Mouse (Mus musculus): ENCODE data around the gene Sub1.
A peak's percentile ranks its signal among the peaks of the same experiment; 100 is the strongest.

Sub1 gene

GRCm38 (mm10) chr15:12010602-12011044 is 13.8 kb upstream of the Sub1 start:
- peak in 1 of 2 experiments; percentile 8 for DNase-seq (ENCODE audit: low spot score in 2 of 2)

GRCm38 (mm10) chr15:12009712-12010601 is 13.2 kb upstream of the Sub1 start:
- peak in 1 of 2 experiments; percentile 16 for DNase-seq (ENCODE audit: low spot score in 2 of 2)

GRCm38 (mm10) chr15:12008894-12009293 is 12.1 kb upstream of the Sub1 start:
- DNase-seq (ENCODE audit: low spot score in 2 of 2): no peak

- DNase-seq (ENCODE audit: low spot score in 2 of 2): no peak
Observed at GRCm38 (mm10) chr15:12007971-12008800, 11.4 kb upstream of the Sub1 start.

DNA sequence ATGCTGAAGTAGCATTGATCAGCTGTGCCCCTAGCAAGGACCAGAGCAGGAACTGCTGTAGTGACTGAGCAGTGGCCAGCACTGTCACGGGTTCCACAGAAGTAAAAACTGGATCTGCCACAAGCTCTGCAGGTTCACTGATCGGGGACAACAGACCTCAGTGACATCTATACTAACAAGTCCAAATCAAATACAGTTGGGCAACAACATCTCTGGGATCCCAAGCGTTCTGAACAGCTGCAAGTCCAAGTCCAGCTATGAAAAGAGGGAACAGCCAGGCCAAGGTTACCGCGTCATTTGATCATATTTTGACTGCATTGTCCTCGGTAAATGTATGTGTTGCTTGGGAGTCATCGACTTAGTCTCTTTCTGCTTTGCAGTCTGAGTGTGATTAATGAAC is 10.6 kb upstream of the Sub1 start:
- no peak for DNase-seq (ENCODE audit: low spot score in 2 of 2)

DNA sequence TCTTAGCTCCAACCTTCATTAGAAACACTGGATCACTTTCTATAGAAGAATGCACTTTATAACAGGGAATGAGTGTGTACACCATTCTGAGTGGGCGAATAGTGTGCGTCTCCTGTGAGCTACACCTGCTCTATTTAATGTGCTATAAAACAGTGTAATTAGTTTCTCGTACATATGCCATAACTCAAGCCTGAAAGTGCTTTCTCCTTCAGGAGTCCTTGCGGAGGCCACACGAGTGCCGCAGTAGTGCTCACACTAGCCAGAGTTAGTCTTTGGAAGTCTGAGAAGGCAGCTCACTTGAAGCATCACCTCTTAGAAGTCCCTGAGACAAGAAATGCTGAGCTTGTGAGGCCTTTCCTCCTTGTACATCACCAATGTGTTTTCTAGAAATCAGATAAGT is 9.4 kb upstream of the Sub1 start:
- no peak for DNase-seq (ENCODE audit: low spot score in 2 of 2)

DNA sequence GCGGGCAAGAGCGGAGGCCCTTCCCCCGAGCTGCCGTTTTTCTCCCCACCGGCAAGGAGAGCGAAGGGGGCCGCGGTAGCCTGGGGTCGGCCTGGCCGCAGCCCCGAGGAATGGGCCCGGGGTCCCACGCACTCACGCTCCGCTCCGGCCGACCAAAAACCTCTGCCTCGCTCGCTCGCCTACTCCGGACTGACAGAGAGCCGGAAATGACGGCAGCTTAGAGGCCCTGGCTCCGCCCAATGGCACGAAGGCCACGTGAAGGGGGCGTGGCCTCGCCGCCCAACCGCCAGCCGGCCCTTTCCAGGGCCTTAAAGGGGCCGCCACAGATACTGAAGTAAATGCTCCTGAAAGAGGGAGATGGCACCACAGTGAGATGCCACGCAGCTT is 975 bp downstream of the Sub1 start:
- DNase-seq (ENCODE audit: low spot score in 2 of 2): peak; percentile 91 to 92

DNA sequence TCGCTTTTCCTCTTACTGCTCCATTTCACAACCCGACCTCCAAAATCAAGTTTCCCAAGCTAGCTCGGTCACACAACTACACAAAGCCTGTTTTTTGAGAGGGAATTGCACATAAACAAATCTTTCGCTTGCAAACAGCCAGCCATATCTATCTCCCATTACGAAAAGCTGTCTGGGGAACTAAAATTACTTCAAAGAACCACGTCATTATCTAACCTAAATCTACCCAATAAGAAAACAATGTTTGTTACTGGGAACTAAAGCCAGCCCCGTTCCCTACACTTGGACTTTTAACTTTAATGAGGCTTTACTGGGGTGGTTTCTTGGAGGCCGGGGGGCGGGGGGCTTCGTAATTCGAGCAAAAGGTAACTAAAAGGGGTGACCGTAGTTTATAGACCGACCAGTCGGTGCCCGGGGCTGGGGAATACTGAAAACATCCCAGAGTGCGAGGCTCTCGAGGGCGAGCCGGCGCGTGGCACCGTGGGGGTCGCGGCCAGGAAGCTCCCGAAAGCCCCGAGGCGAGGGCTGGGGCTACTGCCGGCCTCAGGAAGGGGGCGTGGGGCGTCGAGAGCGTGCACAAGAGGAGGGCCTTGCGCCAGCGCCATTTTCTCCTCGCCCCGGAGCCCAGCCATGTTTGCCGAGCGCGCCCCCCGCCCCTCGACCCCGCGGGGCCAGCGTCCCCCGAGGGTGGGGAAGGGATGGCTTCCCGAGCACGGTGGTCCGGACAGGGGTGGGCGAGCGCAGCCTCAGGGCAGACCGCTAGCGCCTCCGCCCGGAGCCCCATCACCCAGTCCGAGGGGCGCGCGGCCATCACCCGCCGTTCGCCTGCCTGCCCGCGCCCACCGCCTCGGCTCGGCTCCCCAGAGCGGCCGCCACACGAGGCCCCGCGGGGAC is 1.6 kb downstream of the Sub1 start:
- peak; percentile 17 to 59 for DNase-seq (ENCODE audit: low spot score in 2 of 2)

DNA sequence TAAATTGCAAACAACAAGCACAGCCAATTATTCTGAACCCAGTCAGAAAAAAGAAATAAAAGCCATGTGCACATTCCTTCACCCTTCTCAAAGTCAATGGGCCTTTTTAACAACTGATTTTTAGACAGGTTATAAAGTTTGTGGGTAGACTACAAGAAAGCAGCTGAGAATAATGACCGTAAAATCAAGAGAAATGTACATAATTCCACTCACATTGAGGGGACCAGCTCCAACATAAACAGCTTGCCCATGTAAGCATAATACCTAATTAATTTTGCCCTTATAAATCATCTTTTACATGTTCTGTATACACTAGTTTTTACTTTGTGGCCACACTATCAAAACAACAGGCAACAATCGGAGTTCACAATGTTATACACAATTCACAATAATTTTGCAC is 2.8 kb downstream of the Sub1 start:
- DNase-seq (ENCODE audit: low spot score in 2 of 2): no peak

DNA sequence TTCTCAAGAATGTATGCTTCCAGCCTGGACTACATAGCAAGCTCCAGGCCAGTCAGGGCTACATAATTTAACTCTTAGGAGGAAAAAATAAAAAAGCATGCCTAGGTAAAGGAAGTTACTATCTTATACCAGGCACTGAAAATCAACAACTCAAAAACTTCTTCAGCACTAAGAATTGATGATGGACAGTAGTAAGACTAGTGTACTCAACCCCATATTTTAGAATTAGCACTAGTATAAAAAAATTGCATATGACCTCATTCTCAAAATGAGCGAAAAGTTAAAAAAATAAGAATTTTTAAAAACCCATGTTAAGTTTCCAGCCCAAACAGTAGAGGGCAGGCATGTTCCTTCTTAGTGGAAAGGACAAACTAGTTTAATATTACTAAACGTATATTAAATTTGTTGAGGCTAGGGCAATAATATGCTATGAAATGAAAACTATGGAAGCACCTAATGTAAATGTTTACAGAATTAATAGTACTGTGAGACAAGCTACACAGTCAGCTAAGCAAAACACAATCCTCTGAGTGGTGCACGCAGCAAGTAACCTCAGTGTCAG is 5.2 kb downstream of the Sub1 start:
- no peak for DNase-seq (ENCODE audit: low spot score in 2 of 2)

DNA sequence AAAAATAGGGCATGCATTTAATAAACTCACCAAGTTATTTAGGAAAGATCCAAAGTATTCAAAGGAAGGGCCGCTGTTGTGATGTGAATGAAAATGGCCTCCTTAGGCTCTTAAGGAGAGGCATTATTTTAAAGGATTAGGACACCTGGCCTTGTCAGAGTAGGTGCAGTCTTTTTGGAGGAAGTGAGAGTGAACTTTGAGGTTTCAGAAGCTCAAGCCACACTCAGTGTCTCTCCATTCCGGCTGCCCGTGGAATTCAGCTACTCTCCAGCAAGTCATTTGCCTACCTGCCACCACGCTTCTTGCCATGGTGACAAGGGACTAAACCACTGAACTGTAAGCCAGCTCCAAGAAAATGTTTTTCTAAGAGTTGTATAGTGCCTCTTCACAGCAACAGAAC is 8.2 kb downstream of the Sub1 start:
- no peak for DNase-seq (ENCODE audit: low spot score in 2 of 2)

DNA sequence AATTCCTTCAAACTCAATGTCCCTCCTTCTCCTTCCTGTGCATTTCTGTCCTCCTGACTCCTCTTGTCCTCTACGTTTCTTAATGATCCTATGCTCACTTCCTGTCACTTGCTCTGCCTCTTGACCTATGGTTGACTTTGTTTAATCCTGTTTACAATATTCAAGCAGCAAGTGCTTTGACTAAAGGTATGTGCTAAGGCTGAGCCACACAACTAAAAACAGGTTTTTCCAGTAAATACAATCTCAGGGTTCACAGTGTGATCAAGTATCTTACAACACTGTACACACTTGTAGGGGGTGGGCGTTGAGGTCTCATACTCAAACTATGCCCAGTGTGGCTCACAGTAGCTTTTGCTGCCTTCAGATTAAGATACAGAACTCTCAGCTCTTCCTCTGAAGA is 8.9 kb downstream of the Sub1 start:
- DNase-seq (ENCODE audit: low spot score in 2 of 2): no peak

- no peak for DNase-seq (ENCODE audit: low spot score in 2 of 2)
Observed at GRCm38 (mm10) chr15:11981985-11982384, 14.8 kb downstream of the Sub1 start.

GRCm38 (mm10) chr15:11981501-11981900 is 15.3 kb downstream of the Sub1 start:
- DNase-seq (ENCODE audit: low spot score in 2 of 2): no peak

- DNase-seq (ENCODE audit: low spot score in 2 of 2): no peak
Observed at GRCm38 (mm10) chr15:11978175-11978574, 18.6 kb downstream of the Sub1 start.

- DNase-seq (ENCODE audit: low spot score in 2 of 2): no peak
Observed at GRCm38 (mm10) chr15:11977071-11977470, 19.7 kb downstream of the Sub1 start.

GRCm38 (mm10) chr15:11975836-11976235 is 20.9 kb downstream of the Sub1 start:
- no peak for DNase-seq (ENCODE audit: low spot score in 2 of 2)

DNA sequence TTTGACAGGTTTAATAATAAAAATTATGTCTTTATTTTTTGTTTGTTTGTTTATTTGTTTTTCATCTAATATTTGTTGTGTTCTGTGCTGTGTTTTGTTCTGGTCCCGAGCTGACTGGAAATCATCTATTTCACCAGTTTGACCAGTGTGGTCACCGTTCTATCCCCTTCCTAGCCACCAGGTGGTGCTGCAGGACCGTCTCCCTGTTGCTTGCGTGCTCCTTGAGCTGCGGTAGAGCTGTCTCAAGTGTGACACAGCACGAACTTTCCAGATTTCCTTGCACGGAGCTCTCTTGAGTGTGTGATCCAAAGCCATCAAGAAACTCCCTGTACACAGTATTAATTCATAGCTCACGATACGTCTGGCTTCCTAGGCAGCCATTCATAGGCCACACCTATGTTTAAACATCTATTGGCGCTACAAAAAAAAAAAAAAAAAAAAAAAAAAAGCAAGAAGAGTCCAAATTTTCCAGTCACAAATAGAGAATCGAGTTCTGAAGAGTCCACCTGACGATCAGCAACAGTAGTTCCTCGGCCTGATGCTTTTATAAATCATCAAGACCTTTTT is 24.8 kb downstream of the Sub1 start:
- DNase-seq (ENCODE audit: low spot score in 2 of 2): peak; percentile 54 to 78

DNA sequence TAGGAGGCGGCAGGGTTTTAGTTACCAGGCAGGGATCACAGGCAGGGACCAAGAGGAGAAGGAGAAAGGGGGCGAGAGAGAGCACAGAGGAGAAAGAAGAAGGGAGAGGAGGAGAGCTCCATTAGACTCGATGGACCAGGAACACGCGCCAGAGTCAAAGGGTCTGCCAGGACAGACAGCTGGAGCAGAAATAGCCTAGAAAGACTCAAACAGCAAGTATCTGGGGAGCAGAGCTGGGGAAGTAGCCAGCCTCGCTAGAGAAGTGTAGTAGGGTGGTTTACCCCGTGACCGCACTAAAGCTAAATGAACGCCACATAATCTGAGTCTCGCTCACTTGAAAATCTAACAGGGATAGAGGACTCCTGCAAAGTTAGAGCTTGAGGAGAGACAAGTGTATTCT is 26.2 kb downstream of the Sub1 start:
- DNase-seq (ENCODE audit: low spot score in 2 of 2): peak; percentile 39 to 51

- DNase-seq (ENCODE audit: low spot score in 2 of 2): no peak
Observed at GRCm38 (mm10) chr15:11968851-11969250, 27.9 kb downstream of the Sub1 start.

- DNase-seq (ENCODE audit: low spot score in 2 of 2): peak in 1 of 2 experiments; percentile 21
Observed at GRCm38 (mm10) chr15:11966367-11966766, 30.4 kb downstream of the Sub1 start.
